Mouse (Mus musculus) R1 (cell line): ENCODE results near the gene 5730480H06Rik.

ENCODE experiments used
- DNase-seq: peaks from one replicate; pipeline ENCODE4 v3.0.0-alpha.2; 2018; ENCODE audit warnings: low read depth, low spot score

5730480H06Rik gene

GRCm38 (mm10) chr5:48327652-48328051 is at the start of gene 5730480H06Rik:
TSS of gene 5730480H06Rik (plus strand) at chr5:48327952.
- no peak for DNase-seq

GRCm38 (mm10) chr5:48301186-48301585 is 26.6 kb upstream of the 5730480H06Rik start:
- DNase-seq: no peak

GRCm38 (mm10) chr5:48315057-48315602 is 12.6 kb upstream of the 5730480H06Rik start:
- DNase-seq: no peak

- DNase-seq: no peak
These were observed 7.2 kb upstream of the 5730480H06Rik start for GRCm38 (mm10) chr5:48320597-48320996.

GRCm38 (mm10) chr5:48326221-48326620 is 1.5 kb upstream of the 5730480H06Rik start:
- peak; percentile 65 for DNase-seq

GRCm38 (mm10) chr5:48329751-48330150 is 2.0 kb downstream of the 5730480H06Rik start:
- no peak for DNase-seq

GRCm38 (mm10) chr5:48330817-48331216 is 3.1 kb downstream of the 5730480H06Rik start:
- DNase-seq: no peak

- DNase-seq: peak; percentile 33
These were observed 3.7 kb downstream of the 5730480H06Rik start for GRCm38 (mm10) chr5:48331441-48331840.

GRCm38 (mm10) chr5:48333407-48333806 is 5.7 kb downstream of the 5730480H06Rik start:
- DNase-seq: no peak

- peak; percentile 39 for DNase-seq
These were observed 6.2 kb downstream of the 5730480H06Rik start for GRCm38 (mm10) chr5:48333884-48334513.

GRCm38 (mm10) chr5:48340808-48341433 is 13.2 kb downstream of the 5730480H06Rik start:
- DNase-seq: no peak

- peak; percentile 25 for DNase-seq
These were observed 17.6 kb downstream of the 5730480H06Rik start for GRCm38 (mm10) chr5:48345095-48345982.

- no peak for DNase-seq
These were observed 18.4 kb downstream of the 5730480H06Rik start for GRCm38 (mm10) chr5:48345983-48346648.

GRCm38 (mm10) chr5:48349309-48349708 is 21.6 kb downstream of the 5730480H06Rik start:
- DNase-seq: no peak

GRCm38 (mm10) chr5:48371890-48372766 is 44.4 kb downstream of the 5730480H06Rik start:
- DNase-seq: peak; percentile 95

- DNase-seq: no peak
These were observed 74.7 kb downstream of the 5730480H06Rik start for GRCm38 (mm10) chr5:48402497-48402896.

- DNase-seq: no peak
These were observed 80.5 kb downstream of the 5730480H06Rik start for GRCm38 (mm10) chr5:48408276-48408675.

- DNase-seq: no peak
These were observed 82.6 kb downstream of the 5730480H06Rik start for GRCm38 (mm10) chr5:48410348-48410747.

- DNase-seq: no peak
These were observed 83.7 kb downstream of the 5730480H06Rik start for GRCm38 (mm10) chr5:48411462-48411861.

- no peak for DNase-seq
These were observed 84.5 kb downstream of the 5730480H06Rik start for GRCm38 (mm10) chr5:48412261-48412660.
